Mouse (Mus musculus): ENCODE measurements at regions not wholly inside any gene's neighbourhood (a gene's known extent, or its start where the extent isn't known, plus 50 kb on each side); places are given as distances from the start of the nearest gene placed in this dataset.
A peak's percentile ranks its signal among the peaks of the same experiment; 100 is the strongest.

GRCm38 (mm10) chr8:89993743-89994142, 354.4 kb downstream of the Tox3 start:
- no peak for ATAC-seq (replicated peaks; ENCODE audit: low FRiP score, low read depth)
- 92% methylated on average over 4 of the region's 4 CpGs for WGBS
- H3K4me3 ChIP-seq (replicated peaks; ENCODE audit: low read depth, low read length), result no peak overlapping the region
- H3K27ac ChIP-seq, result no peak overlapping the region
- H3K36me3 ChIP-seq (ENCODE audit: insufficient read depth, low read length), result no peaks in the 10 kb centered on the region
- H3K9me3 ChIP-seq (replicated peaks; ENCODE audit: low read length), result no peaks in the 10 kb centered on the region
- DNase-seq (ENCODE audit: low spot score), result no peak
- no peak overlapping the region for H3K9ac ChIP-seq (ENCODE audit: low read depth, low read length)
- no peak overlapping the region for H3K4me2 ChIP-seq (ENCODE audit: low read length)
- no peak for TF ChIP-seq CTCF (IDR thresholded peaks at IDR 0.05; ENCODE audit: low read depth)
- no peaks in the 10 kb centered on the region for H3K4me1 ChIP-seq (replicated peaks; ENCODE audit: insufficient read depth, low read length)
- no peaks in the 10 kb centered on the region for H3K27me3 ChIP-seq (ENCODE audit: insufficient read depth, low read length)

- no peak for ATAC-seq (replicated peaks; ENCODE audit: low FRiP score, low read depth)
- Histone ChIP-seq H3K36me3 (ENCODE audit: insufficient read depth, low read length) (no peaks in the 10 kb centered on the region), H3K27ac (no peak overlapping the region), H3K4me2 (ENCODE audit: low read length) (no peak overlapping the region), H3K4me1 (replicated peaks; ENCODE audit: insufficient read depth, low read length) (no peaks in the 10 kb centered on the region), H3K9me3 (replicated peaks; ENCODE audit: low read length) (no peaks in the 10 kb centered on the region), H3K4me3 (replicated peaks; ENCODE audit: low read depth, low read length) (no peak overlapping the region), H3K9ac (ENCODE audit: low read depth, low read length) (no peak overlapping the region), H3K27me3 (ENCODE audit: insufficient read depth, low read length) (no peaks in the 10 kb centered on the region)
- DNase-seq (ENCODE audit: low spot score), result no peak
- TF ChIP-seq CTCF (IDR thresholded peaks at IDR 0.05; ENCODE audit: low read depth), result peak; percentile 23; the same call in 1 of the 2 replicates
- 89% methylated on average over 2 of the region's 2 CpGs for WGBS
Measured at GRCm38 (mm10) chr8:89983859-89984258, 364.3 kb downstream of the Tox3 start.

DNA sequence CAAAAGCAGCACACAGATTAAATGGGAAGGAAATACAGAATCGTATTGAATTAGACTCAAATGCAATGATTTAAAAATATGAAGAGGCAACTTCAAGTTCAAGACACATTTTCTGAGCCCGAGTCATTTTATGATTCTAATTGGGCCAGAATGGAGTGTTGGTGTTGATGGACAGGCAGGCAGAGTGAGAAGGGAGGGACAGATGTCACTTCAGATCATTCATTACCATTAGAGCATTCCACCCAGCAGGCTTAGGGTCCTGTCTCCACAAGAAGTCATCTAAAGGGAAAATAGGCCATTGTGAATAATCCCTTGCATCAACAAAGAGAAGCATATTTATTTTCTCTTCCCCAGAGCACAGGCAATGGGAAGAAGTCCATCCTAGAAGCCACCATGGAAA, 365.6 kb downstream of the Tox3 start:
- Histone ChIP-seq H3K36me3 (ENCODE audit: insufficient read depth, low read length) (no peaks in the 10 kb centered on the region), H3K9ac (ENCODE audit: low read depth, low read length) (no peak overlapping the region), H3K4me1 (replicated peaks; ENCODE audit: insufficient read depth, low read length) (no peaks in the 10 kb centered on the region), H3K4me2 (ENCODE audit: low read length) (no peak overlapping the region), H3K4me3 (replicated peaks; ENCODE audit: low read depth, low read length) (no peak overlapping the region), H3K9me3 (replicated peaks; ENCODE audit: low read length) (no peaks in the 10 kb centered on the region), H3K27me3 (ENCODE audit: insufficient read depth, low read length) (no peaks in the 10 kb centered on the region), H3K27ac (no peak overlapping the region)
- TF ChIP-seq CTCF (IDR thresholded peaks at IDR 0.05; ENCODE audit: low read depth), result no peak
- WGBS, result 81% methylated on average over 2 of the region's 2 CpGs
- ATAC-seq (replicated peaks; ENCODE audit: low FRiP score, low read depth) (no peak), DNase-seq (ENCODE audit: low spot score) (no peak)

DNA sequence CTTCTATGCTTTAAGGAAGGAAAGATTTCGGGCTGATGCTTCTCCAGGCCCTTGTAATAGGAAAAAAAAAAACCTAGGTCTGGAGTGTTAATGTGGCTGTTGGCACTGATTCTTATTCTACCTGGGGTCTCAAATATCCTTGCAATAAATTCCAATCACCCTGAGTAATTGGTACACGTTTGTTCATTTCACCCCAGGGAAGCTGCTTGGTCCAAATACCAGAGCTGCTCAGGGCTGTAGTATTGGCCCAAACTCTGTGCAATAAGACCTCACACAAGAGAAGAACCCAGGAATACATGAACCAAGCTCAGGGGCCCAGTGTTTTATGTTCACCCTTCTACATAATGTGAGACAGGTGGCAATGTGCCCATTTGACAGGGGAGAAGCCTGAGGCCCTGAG, 366.8 kb downstream of the Tox3 start:
- no peaks in the 10 kb centered on the region for H3K4me1 ChIP-seq (replicated peaks; ENCODE audit: insufficient read depth, low read length)
- WGBS, result 64% methylated on average over 2 of the region's 2 CpGs
- DNase-seq (ENCODE audit: low spot score) (no peak), ATAC-seq (replicated peaks; ENCODE audit: low FRiP score, low read depth) (no peak)
- no peak overlapping the region for H3K4me3 ChIP-seq (replicated peaks; ENCODE audit: low read depth, low read length)
- no peak overlapping the region for H3K9ac ChIP-seq (ENCODE audit: low read depth, low read length)
- no peaks in the 10 kb centered on the region for H3K9me3 ChIP-seq (replicated peaks; ENCODE audit: low read length)
- H3K4me2 ChIP-seq (ENCODE audit: low read length), result no peak overlapping the region
- no peak overlapping the region for H3K27ac ChIP-seq
- no peaks in the 10 kb centered on the region for H3K27me3 ChIP-seq (ENCODE audit: insufficient read depth, low read length)
- H3K36me3 ChIP-seq (ENCODE audit: insufficient read depth, low read length), result no peaks in the 10 kb centered on the region
- no peak for TF ChIP-seq CTCF (IDR thresholded peaks at IDR 0.05; ENCODE audit: low read depth)

DNA sequence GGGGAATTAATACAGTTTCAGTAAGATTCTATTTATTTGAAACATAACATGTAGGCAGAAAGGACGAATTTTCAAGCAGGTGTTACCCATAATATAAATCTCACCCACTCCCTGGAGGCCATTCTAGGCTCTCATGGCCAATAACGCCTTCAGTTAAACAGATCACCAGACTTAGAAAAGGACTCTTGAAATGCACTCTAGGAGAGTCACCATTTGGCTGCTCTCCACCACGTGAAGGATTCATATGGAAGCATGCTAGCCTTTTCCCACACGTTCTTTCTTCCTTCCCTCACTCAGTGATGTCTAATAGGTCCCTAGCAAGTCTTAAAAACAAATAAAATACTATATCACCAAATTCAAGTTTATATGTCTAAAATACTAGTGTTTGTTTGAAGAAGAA, 367.7 kb downstream of the Tox3 start:
- Histone ChIP-seq H3K27me3 (ENCODE audit: insufficient read depth, low read length) (no peaks in the 10 kb centered on the region), H3K36me3 (ENCODE audit: insufficient read depth, low read length) (no peaks in the 10 kb centered on the region), H3K4me1 (replicated peaks; ENCODE audit: insufficient read depth, low read length) (no peaks in the 10 kb centered on the region), H3K4me2 (ENCODE audit: low read length) (no peak overlapping the region), H3K9ac (ENCODE audit: low read depth, low read length) (no peak overlapping the region), H3K9me3 (replicated peaks; ENCODE audit: low read length) (no peaks in the 10 kb centered on the region), H3K4me3 (replicated peaks; ENCODE audit: low read depth, low read length) (no peak overlapping the region), H3K27ac (no peak overlapping the region)
- ATAC-seq (replicated peaks; ENCODE audit: low FRiP score, low read depth), result no peak
- no peak for DNase-seq (ENCODE audit: low spot score)
- no peak for TF ChIP-seq CTCF (IDR thresholded peaks at IDR 0.05; ENCODE audit: low read depth)
- WGBS, result 52% methylated on average over 4 of the region's 4 CpGs

- 97% methylated on average over 1 of the region's 1 CpGs for WGBS
- no peak for ATAC-seq (replicated peaks; ENCODE audit: low FRiP score, low read depth)
- Histone ChIP-seq H3K4me3 (replicated peaks; ENCODE audit: low read depth, low read length) (no peak overlapping the region), H3K4me2 (ENCODE audit: low read length) (no peak overlapping the region), H3K27ac (no peak overlapping the region), H3K9ac (ENCODE audit: low read depth, low read length) (no peak overlapping the region), H3K9me3 (replicated peaks; ENCODE audit: low read length) (no peaks in the 10 kb centered on the region), H3K27me3 (ENCODE audit: insufficient read depth, low read length) (no peaks in the 10 kb centered on the region), H3K4me1 (replicated peaks; ENCODE audit: insufficient read depth, low read length) (no peaks in the 10 kb centered on the region), H3K36me3 (ENCODE audit: insufficient read depth, low read length) (no peaks in the 10 kb centered on the region)
- no peak for TF ChIP-seq CTCF (IDR thresholded peaks at IDR 0.05; ENCODE audit: low read depth)
- DNase-seq (ENCODE audit: low spot score), result no peak
Measured at GRCm38 (mm10) chr8:89962799-89963198, 385.3 kb downstream of the Tox3 start.

GRCm38 (mm10) chr8:89957486-89957885, 390.7 kb downstream of the Tox3 start:
- no peak for TF ChIP-seq CTCF (IDR thresholded peaks at IDR 0.05; ENCODE audit: low read depth)
- ATAC-seq (replicated peaks; ENCODE audit: low FRiP score, low read depth) (no peak), DNase-seq (ENCODE audit: low spot score) (no peak)
- Histone ChIP-seq H3K27me3 (ENCODE audit: insufficient read depth, low read length) (no peaks in the 10 kb centered on the region), H3K9ac (ENCODE audit: low read depth, low read length) (no peak overlapping the region), H3K9me3 (replicated peaks; ENCODE audit: low read length) (no peaks in the 10 kb centered on the region), H3K4me3 (replicated peaks; ENCODE audit: low read depth, low read length) (no peak overlapping the region), H3K4me1 (replicated peaks; ENCODE audit: insufficient read depth, low read length) (no peaks in the 10 kb centered on the region), H3K4me2 (ENCODE audit: low read length) (no peak overlapping the region), H3K27ac (no peak overlapping the region), H3K36me3 (ENCODE audit: insufficient read depth, low read length) (no peaks in the 10 kb centered on the region)

Data from kidney, postnatal 0 days (tissue).